9 mouse cellular contexts compared by ENCODE assay signal in the genomic region with DNA sequence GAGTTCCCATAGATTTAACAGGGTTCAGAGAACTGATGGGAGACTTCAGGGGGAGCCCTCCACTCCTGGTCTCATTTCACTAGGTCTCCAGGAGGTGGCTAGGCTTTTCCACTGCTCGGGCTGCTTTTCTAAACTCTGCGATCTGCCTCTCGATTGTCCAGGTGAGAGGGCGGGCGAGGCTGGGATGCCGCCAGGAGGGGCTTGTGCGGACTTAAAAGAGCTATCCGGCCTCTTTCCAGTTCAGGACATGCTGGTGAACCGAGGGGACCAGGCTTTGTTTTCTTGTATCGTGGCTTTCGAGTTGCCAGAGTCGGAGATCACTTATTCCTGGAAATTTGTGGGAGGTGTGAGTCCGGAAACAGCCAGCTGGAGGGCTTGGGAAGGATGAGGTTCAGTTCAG. TPM values are rescaled to one million over a fixed set of nuclear protein-coding genes. Genes with fewer than 3 reads are reported as not detected.
DNase-seq lines count a peak whose midpoint lies in the region; ATAC-seq and TF ChIP-seq lines count a peak whose summit lies in the region.
"Had no signal": no experiment of that assay in that cellular context is flagged by ENCODE, and none has a peak within 500 bp of the region (broad histone marks: within the 10 kb centered on the region; RNA-seq: fewer than 3 reads in every experiment).

No protein-coding gene starts in this region.

- no peaks in the 10 kb centered on the region for H3K9me3 ChIP-seq in heart, embryonic 12.5 days (replicated peaks)
- no peaks in the 10 kb centered on the region for H3K9me3 ChIP-seq in ES-E14 (ENCODE audit: control insufficient read depth, insufficient read depth, low read depth, low read length)
- H3K9me3 ChIP-seq in hindbrain, postnatal 0 days (ENCODE audit: low read length) = no peaks in the 10 kb centered on the region
- H3K9me3 ChIP-seq in midbrain, embryonic 11.5 days (ENCODE audit: control insufficient read depth, low read length) = no peaks in the 10 kb centered on the region

- H3K27ac ChIP-seq in heart, embryonic 12.5 days (ENCODE audit: poor library complexity, severe bottlenecking) = peak overlapping the region; percentile 93
- H3K27ac ChIP-seq in ES-E14 (ENCODE audit: insufficient read depth, low read depth, low read length, poor library complexity, severe bottlenecking) = peak overlapping the region; percentile 72
- H3K27ac ChIP-seq in hindbrain, postnatal 0 days = peak overlapping the region; percentile 81
- H3K27ac ChIP-seq in midbrain, embryonic 11.5 days (ENCODE audit: low read depth, low read length) = peak overlapping the region; percentile 32

- in situ Hi-C loops in ES-E14 (cut with MboI; ENCODE audit: low sequenced_read_pairs in 2 of 2, unreplicated experiment in 2 of 2) = no loop called here

- no peaks in the 10 kb centered on the region for H3K27me3 ChIP-seq in heart, embryonic 12.5 days (replicated peaks)
- H3K27me3 ChIP-seq in hindbrain, postnatal 0 days (ENCODE audit: insufficient read depth, low read length) = no peaks in the 10 kb centered on the region
- no peaks in the 10 kb centered on the region for H3K27me3 ChIP-seq in midbrain, embryonic 11.5 days (ENCODE audit: control insufficient read depth, insufficient read depth, low read length)

- DNase-seq in heart, postnatal 10 days = no peak
- no peak for DNase-seq in ES-E14 (ENCODE audit: low read depth, low spot score)
- peak; percentile 31 for DNase-seq in embryo, embryonic 9.5 days (ENCODE audit: extremely low spot score)
- no peak for DNase-seq in hindbrain, postnatal 0 days (ENCODE audit: low spot score)
- peak; percentile 93 for DNase-seq in midbrain, embryonic 11.5 days (ENCODE audit: low spot score, missing footprints)
- DNase-seq in right cerebral cortex, adult 2 months (ENCODE audit: low spot score in 2 of 2) = no peak

- peak overlapping the region; percentile 87 for H3K4me2 ChIP-seq in heart, embryonic 12.5 days
- peak overlapping the region; percentile 63 for H3K4me2 ChIP-seq in hindbrain, postnatal 0 days (ENCODE audit: low read depth, low read length)
- peak overlapping the region; percentile 60 for H3K4me2 ChIP-seq in midbrain, embryonic 11.5 days

- H3K4me3 ChIP-seq in heart, embryonic 12.5 days = peak overlapping the region; percentile 64
- peak overlapping the region; percentile 73 to 85 for H3K4me3 ChIP-seq in ES-E14 (ENCODE audit: insufficient read depth in 1 of 2, low read depth in 1 of 2, low read length in 2 of 2, poor library complexity in 1 of 2, severe bottlenecking in 1 of 2)
- peak overlapping the region; percentile 45 for H3K4me3 ChIP-seq in hindbrain, postnatal 0 days (ENCODE audit: low read length)
- H3K4me3 ChIP-seq in midbrain, embryonic 11.5 days (ENCODE audit: low read depth, low read length) = peak overlapping the region; percentile 37

- no peak for ATAC-seq in heart, embryonic 12.5 days (ENCODE audit: insufficient number of reproducible peaks, low FRiP score)
- ATAC-seq in hindbrain, postnatal 0 days = no peak
- ATAC-seq in midbrain, embryonic 11.5 days (ENCODE audit: low FRiP score) = no peak
- no peak for ATAC-seq in erythroid progenitor cell, adult 5-6 weeks (replicated peaks; ENCODE audit: low FRiP score, poor library complexity, severe bottlenecking)

- intact Hi-C loops in heart, postnatal 10 days (cut with DNase I) = loop anchor here (5.0 to 10.0 kb wide), 4 partner anchors 50 to 463 kb away; partner anchors contain the start of genes Lnpep and Riok2

- H3K36me3 ChIP-seq in heart, embryonic 12.5 days = peaks cover 60% of the 10 kb centered on the region
- H3K36me3 ChIP-seq in ES-E14 (ENCODE audit: control insufficient read depth, insufficient read depth, low read length, poor library complexity, severe bottlenecking) = peaks cover 3% of the 10 kb centered on the region
- peaks cover 5% of the 10 kb centered on the region; the same call in 1 of the 2 replicates for H3K36me3 ChIP-seq in hindbrain, postnatal 0 days (ENCODE audit: insufficient read depth, low read length)
- peaks cover 3% of the 10 kb centered on the region; the same call in 1 of the 2 replicates for H3K36me3 ChIP-seq in midbrain, embryonic 11.5 days (ENCODE audit: control insufficient read depth, insufficient read depth, low read length)

- TF ChIP-seq CTCF in hindbrain, postnatal 0 days (IDR thresholded peaks at IDR 0.05; ENCODE audit: low read depth) = 0 out of 2 replicates have a peak, but pooled peaks have one; percentile 13

- peak overlapping the region; percentile 79 for H3K9ac ChIP-seq in heart, embryonic 12.5 days
- peak overlapping the region; percentile 59; the same call in 1 of the 2 replicates for H3K9ac ChIP-seq in ES-E14 (ENCODE audit: insufficient read depth, low read depth, low read length, poor library complexity, severe bottlenecking)
- peak overlapping the region; percentile 56 for H3K9ac ChIP-seq in hindbrain, postnatal 0 days (replicated peaks; ENCODE audit: low read length)
- peak overlapping the region; percentile 48; the same call in 1 of the 2 replicates for H3K9ac ChIP-seq in midbrain, embryonic 11.5 days (ENCODE audit: low read length)

- H3K4me1 ChIP-seq in heart, embryonic 12.5 days (replicated peaks) = peaks cover 57% of the 10 kb centered on the region
- H3K4me1 ChIP-seq in ES-E14 (ENCODE audit: control insufficient read depth in 2 of 2, insufficient read depth in 2 of 2, low read length in 2 of 2, poor library complexity in 1 of 2) = peaks cover 0 to 9% of the 10 kb centered on the region in 2 experiments; a peak in 3 of 4 replicates
- H3K4me1 ChIP-seq in hindbrain, postnatal 0 days (ENCODE audit: insufficient read depth, low read length) = peaks cover 9% of the 10 kb centered on the region; the same call in 1 of the 2 replicates
- peaks cover 14% of the 10 kb centered on the region for H3K4me1 ChIP-seq in midbrain, embryonic 11.5 days (ENCODE audit: control insufficient read depth, insufficient read depth, low read length)

- 5% methylated on average over 13 of the region's 13 CpGs for WGBS in heart, embryonic 12.5 days
- 9% methylated on average over 13 of the region's 13 CpGs for WGBS in hindbrain, postnatal 0 days
- WGBS in midbrain, embryonic 11.5 days = 7% methylated on average over 13 of the region's 13 CpGs

TF ChIP-seq in ES-E14, 5 proteins besides CTCF, POLR2A, EP300 and RAD21 (continues in another document):
- no peak for TF ChIP-seq ZC3H11A (IDR thresholded peaks at IDR 0.05; ENCODE audit: borderline replicate concordance, low read depth, low read length)
- TF ChIP-seq ZNF384 (IDR thresholded peaks at IDR 0.05; ENCODE audit: low read depth, low read length) = no peak
- TF ChIP-seq MAFK (IDR thresholded peaks at IDR 0.05; ENCODE audit: insufficient read depth, low read depth, low read length) = no peak
- no peak for TF ChIP-seq CHD2 (IDR thresholded peaks at IDR 0.05; ENCODE audit: low read depth, low read length)

RNA-seq across cellular contexts. Expression of gene Spaca6, which starts 10.5 kb away (rescaled TPM):
- polyA plus RNA-seq in heart, embryonic 12.5 days (2016; fragmentation: Nextera tagmentation; extraction: Ambion mirVana) = 33.3 and 34.8 TPM in 2 replicates
- 10 to 100 TPM; 24.6 to 27.2 TPM for total RNA-seq in heart, postnatal 10 days (2021)
- total RNA-seq in ES-E14 (2012; rRNA removed) = 12.7 and 16.6 TPM in 2 replicates
- total RNA-seq in hindbrain, postnatal 0 days (2014; rRNA removed) = 22.8 and 29.8 TPM in 2 replicates
- 18.4 and 18.7 TPM in 2 replicates for polyA plus RNA-seq in hindbrain, postnatal 0 days (2015; fragmentation: Nextera tagmentation; extraction: Ambion mirVana)
- polyA plus RNA-seq in midbrain, embryonic 11.5 days (2014; fragmentation: Nextera tagmentation; extraction: Ambion mirVana) = 16.1 and 16.4 TPM in 2 replicates
- total RNA-seq in erythroid progenitor cell, adult 5-6 weeks (2015; ENCODE audit: low replicate concordance) = not detected in 2 replicates
- not detected in 2 replicates for total RNA-seq in erythroid progenitor cell, adult 5-6 weeks (2017; ENCODE audit: low replicate concordance)

RNA-seq across cellular contexts. Expression of gene Has1, which starts 17.6 kb away (rescaled TPM):
- 0.80 and 1.0 TPM in 2 replicates for polyA plus RNA-seq in heart, embryonic 12.5 days (2016; fragmentation: Nextera tagmentation; extraction: Ambion mirVana)
- under 1 TPM; 0.40 to 0.77 TPM for total RNA-seq in heart, postnatal 10 days (2021)
- total RNA-seq in ES-E14 (2012; rRNA removed) = 0.22 and 0.37 TPM in 2 replicates
- total RNA-seq in hindbrain, postnatal 0 days (2014; rRNA removed) = 0.07 and 1.4 TPM in 2 replicates
- polyA plus RNA-seq in hindbrain, postnatal 0 days (2015; fragmentation: Nextera tagmentation; extraction: Ambion mirVana) = 1.1 and 1.2 TPM in 2 replicates
- polyA plus RNA-seq in midbrain, embryonic 11.5 days (2014; fragmentation: Nextera tagmentation; extraction: Ambion mirVana) = 0.38 and 0.87 TPM in 2 replicates
- total RNA-seq in erythroid progenitor cell, adult 5-6 weeks (2015; ENCODE audit: low replicate concordance) = not detected in 2 replicates
- not detected in 2 replicates for total RNA-seq in erythroid progenitor cell, adult 5-6 weeks (2017; ENCODE audit: low replicate concordance)

RNA-seq across cellular contexts. Expression of gene Fpr1, which starts 46.3 kb away (rescaled TPM):
- not detected in 2 replicates for polyA plus RNA-seq in heart, embryonic 12.5 days (2016; fragmentation: Nextera tagmentation; extraction: Ambion mirVana)
- under 1 TPM in 1 of 2 experiments, not detected in 1; 0.20 TPM for total RNA-seq in heart, postnatal 10 days (2021)
- total RNA-seq in ES-E14 (2012; rRNA removed) = not detected in 2 replicates
- not detected in 2 replicates for total RNA-seq in hindbrain, postnatal 0 days (2014; rRNA removed)
- polyA plus RNA-seq in hindbrain, postnatal 0 days (2015; fragmentation: Nextera tagmentation; extraction: Ambion mirVana) = not detected in 2 replicates
- polyA plus RNA-seq in midbrain, embryonic 11.5 days (2014; fragmentation: Nextera tagmentation; extraction: Ambion mirVana) = not detected in 2 replicates
- 5.0 and 13.4 TPM in 2 replicates for total RNA-seq in erythroid progenitor cell, adult 5-6 weeks (2015; ENCODE audit: low replicate concordance)
- 4.5 and 9.2 TPM in 2 replicates for total RNA-seq in erythroid progenitor cell, adult 5-6 weeks (2017; ENCODE audit: low replicate concordance)

RNA-seq across cellular contexts. Expression of gene Fpr2, which starts 50.2 kb away (rescaled TPM):
- polyA plus RNA-seq in heart, embryonic 12.5 days (2016; fragmentation: Nextera tagmentation; extraction: Ambion mirVana) = not detected in 2 replicates
- under 1 TPM in 1 of 2 experiments, not detected in 1; 0.40 TPM for total RNA-seq in heart, postnatal 10 days (2021)
- total RNA-seq in ES-E14 (2012; rRNA removed) = not detected in 2 replicates
- total RNA-seq in hindbrain, postnatal 0 days (2014; rRNA removed) = 1.5 TPM in 1 of 2 replicates, not detected in the other
- 0.32 and 0.41 TPM in 2 replicates for polyA plus RNA-seq in hindbrain, postnatal 0 days (2015; fragmentation: Nextera tagmentation; extraction: Ambion mirVana)
- not detected in 2 replicates for polyA plus RNA-seq in midbrain, embryonic 11.5 days (2014; fragmentation: Nextera tagmentation; extraction: Ambion mirVana)
- 63.3 and 73.2 TPM in 2 replicates for total RNA-seq in erythroid progenitor cell, adult 5-6 weeks (2015; ENCODE audit: low replicate concordance)
- 4.9 and 13.5 TPM in 2 replicates for total RNA-seq in erythroid progenitor cell, adult 5-6 weeks (2017; ENCODE audit: low replicate concordance)

RNA-seq across cellular contexts. Expression of gene Fpr3, which starts 50.2 kb away (rescaled TPM):
- polyA plus RNA-seq in heart, embryonic 12.5 days (2016; fragmentation: Nextera tagmentation; extraction: Ambion mirVana) = not detected in 2 replicates
- not detected for total RNA-seq in heart, postnatal 10 days (2021)
- not detected in 2 replicates for total RNA-seq in ES-E14 (2012; rRNA removed)
- total RNA-seq in hindbrain, postnatal 0 days (2014; rRNA removed) = not detected in 2 replicates
- not detected in 2 replicates for polyA plus RNA-seq in hindbrain, postnatal 0 days (2015; fragmentation: Nextera tagmentation; extraction: Ambion mirVana)
- polyA plus RNA-seq in midbrain, embryonic 11.5 days (2014; fragmentation: Nextera tagmentation; extraction: Ambion mirVana) = not detected in 2 replicates
- not detected in 2 replicates for total RNA-seq in erythroid progenitor cell, adult 5-6 weeks (2015; ENCODE audit: low replicate concordance)
- total RNA-seq in erythroid progenitor cell, adult 5-6 weeks (2017; ENCODE audit: low replicate concordance) = not detected in 2 replicates
- polyA plus RNA-seq: large intestine, adult 2 months had no signal

Comparison
In these comparisons a context has a peak if more than half of its experiments do, and no peak if none do; other contexts are left out.
1. H3K27ac ChIP-seq: peak in every context shown above with its lines; median percentile 93 in heart, embryonic 12.5 days; 81 in hindbrain, postnatal 0 days; 72 in ES-E14; 32 in midbrain, embryonic 11.5 days.
2. DNase-seq: peak in embryo, embryonic 9.5 days (single experiment) and midbrain, embryonic 11.5 days (single experiment); none in heart, postnatal 10 days (0 of 2), ES-E14 (single experiment), hindbrain, postnatal 0 days (single experiment) and right cerebral cortex, adult 2 months (0 of 2).
3. RNA of gene Spaca6, which starts 10.5 kb away (total RNA-seq): 22.8 to 29.8 TPM in hindbrain, postnatal 0 days, 24.6 to 27.2 TPM in heart, postnatal 10 days and 12.7 to 16.6 TPM in ES-E14; not detected in erythroid progenitor cell, adult 5-6 weeks; every median in the first group is over 10 times any median in the second.
4. Peak in every context shown above with its lines, with median percentiles within 50 percentile points of each other: H3K4me2 ChIP-seq, H3K4me3 ChIP-seq and H3K9ac ChIP-seq.